ENCODE assay signal across 23 mouse cellular contexts in genomic region chr10:42997278-42997677, GRCm38 (mm10).
DNase-seq lines count a peak whose midpoint lies in the region; ATAC-seq and TF ChIP-seq lines count a peak whose summit lies in the region.
"Had no signal": no experiment of that assay in that cellular context is flagged by ENCODE, and none has a peak within 500 bp of the region (broad histone marks: within the 10 kb centered on the region; RNA-seq: fewer than 3 reads in every experiment).

No protein-coding gene starts in this region.

- no peaks in the 10 kb centered on the region for H3K9me3 ChIP-seq in kidney, embryonic 15.5 days (replicated peaks)
- no peaks in the 10 kb centered on the region for H3K9me3 ChIP-seq in embryonic facial prominence, embryonic 12.5 days
- H3K9me3 ChIP-seq: embryonic facial prominence, embryonic 15.5 days; forebrain, embryonic 15.5 days; heart, embryonic 15.5 days; hindbrain, embryonic 15.5 days had no signal

- peak overlapping the region; percentile 58 for H3K4me3 ChIP-seq in gastrocnemius, adult 2 months
- no peak overlapping the region for H3K4me3 ChIP-seq in kidney, embryonic 15.5 days (replicated peaks)
- no peak overlapping the region for H3K4me3 ChIP-seq in embryonic facial prominence, embryonic 12.5 days
- H3K4me3 ChIP-seq: embryonic facial prominence, embryonic 15.5 days; forebrain, embryonic 15.5 days; heart, adult 2 months; heart, embryonic 15.5 days; hindbrain, embryonic 15.5 days had no signal

- no peak for TF ChIP-seq CTCF in gastrocnemius, adult 2 months (IDR thresholded peaks at IDR 0.05)

- DNase-seq in gastrocnemius, adult 2 months: no peak
- DNase-seq in gastrocnemius, postnatal 36 days: no peak
- DNase-seq in kidney, postnatal 36 days: no peak
- peak; percentile 52 for DNase-seq in naive thymus-derived CD4-positive, alpha-beta T cell, adult 2 months (ENCODE audit: low read depth)
- DNase-seq in embryo, embryonic 9.5 days (ENCODE audit: extremely low spot score): no peak
- no peak for DNase-seq in thymus, postnatal 0 days (ENCODE audit: low spot score)
- DNase-seq: adrenal gland, adult 8-10 months; adrenal gland, postnatal 36 days; B cell, adult 2 months; cerebellum, adult 11 months; cerebellum, adult 8-10 months; gastrocnemius, postnatal 10 days; heart, adult 2 months; heart, postnatal 14 days had no signal

- peak overlapping the region; percentile 93 for H3K27ac ChIP-seq in gastrocnemius, adult 2 months
- 0 out of 2 replicates have a peak overlapping the region, but pooled peaks have one; percentile 81 for H3K27ac ChIP-seq in kidney, embryonic 15.5 days
- 0 out of 2 replicates have a peak overlapping the region, but pooled peaks have one; percentile 88 for H3K27ac ChIP-seq in embryonic facial prominence, embryonic 12.5 days
- H3K27ac ChIP-seq: embryonic facial prominence, embryonic 15.5 days; forebrain, embryonic 15.5 days; heart, adult 2 months; heart, embryonic 15.5 days; hindbrain, embryonic 15.5 days had no signal

- 84% methylated on average over 2 of the region's 2 CpGs for WGBS in kidney, embryonic 15.5 days
- 83% methylated on average over 2 of the region's 2 CpGs for WGBS in embryonic facial prominence, embryonic 12.5 days

- intact Hi-C loops in gastrocnemius, adult 2 months (cut with DNase I): no loop called here
- intact Hi-C loops in gastrocnemius, postnatal 36 days (cut with DNase I): no loop called here

- H3K4me1 ChIP-seq in kidney, embryonic 15.5 days: peaks cover 49% of the 10 kb centered on the region
- peaks cover 35% of the 10 kb centered on the region for H3K4me1 ChIP-seq in embryonic facial prominence, embryonic 12.5 days

- H3K27me3 ChIP-seq in kidney, embryonic 15.5 days: peaks cover 22% of the 10 kb centered on the region
- no peaks in the 10 kb centered on the region for H3K27me3 ChIP-seq in embryonic facial prominence, embryonic 12.5 days
- H3K27me3 ChIP-seq: CH12.LX; embryonic facial prominence, embryonic 15.5 days; forebrain, embryonic 15.5 days; hindbrain, embryonic 15.5 days; Patski had no signal

- H3K4me2 ChIP-seq in kidney, embryonic 15.5 days: no peak overlapping the region
- no peak overlapping the region for H3K4me2 ChIP-seq in embryonic facial prominence, embryonic 12.5 days (replicated peaks)
- H3K4me2 ChIP-seq: embryonic facial prominence, embryonic 15.5 days; forebrain, embryonic 15.5 days; heart, embryonic 11.5 days; heart, embryonic 15.5 days; hindbrain, embryonic 15.5 days had no signal

- H3K36me3 ChIP-seq in kidney, embryonic 15.5 days: no peaks in the 10 kb centered on the region
- no peaks in the 10 kb centered on the region for H3K36me3 ChIP-seq in embryonic facial prominence, embryonic 12.5 days
- H3K36me3 ChIP-seq: embryonic facial prominence, embryonic 15.5 days; forebrain, embryonic 15.5 days; heart, embryonic 15.5 days; hindbrain, embryonic 15.5 days had no signal

- no peak overlapping the region for H3K9ac ChIP-seq in kidney, embryonic 15.5 days
- no peak overlapping the region for H3K9ac ChIP-seq in embryonic facial prominence, embryonic 12.5 days
- H3K9ac ChIP-seq: embryonic facial prominence, embryonic 15.5 days; forebrain, embryonic 15.5 days; heart, embryonic 15.5 days; hindbrain, embryonic 15.5 days had no signal

- ATAC-seq in kidney, embryonic 15.5 days (replicated peaks; ENCODE audit: low FRiP score): no peak
- ATAC-seq in embryonic facial prominence, embryonic 12.5 days (ENCODE audit: insufficient number of reproducible peaks, insufficient read depth, low FRiP score, low TSS enrichment): no peak
- ATAC-seq: forebrain, embryonic 15.5 days; Patski had no signal
